Mouse (Mus musculus) cortical plate, adult 2 months (tissue): Measurements from ENCODE around the gene Phf5a.

Experiments
- CTCF ChIP-seq: fragments of 200-500 bp; IDR thresholded peaks from 2 replicates; pipeline ENCODE4 v1.5.1; 2011; ENCODE audit warnings: mild to moderate bottlenecking, control low read depth, low read length; ENCODE audit not compliant: insufficient read depth; ENCODE audit errors: extremely low read depth
- POLR2A ChIP-seq: fragments of 200-500 bp; IDR thresholded peaks from 2 replicates; pipeline ENCODE4 v1.6.1; 2011; ENCODE audit warnings: mild to moderate bottlenecking, low read length, control low read depth; ENCODE audit not compliant: insufficient read depth; ENCODE audit errors: extremely low read depth

DNA sequence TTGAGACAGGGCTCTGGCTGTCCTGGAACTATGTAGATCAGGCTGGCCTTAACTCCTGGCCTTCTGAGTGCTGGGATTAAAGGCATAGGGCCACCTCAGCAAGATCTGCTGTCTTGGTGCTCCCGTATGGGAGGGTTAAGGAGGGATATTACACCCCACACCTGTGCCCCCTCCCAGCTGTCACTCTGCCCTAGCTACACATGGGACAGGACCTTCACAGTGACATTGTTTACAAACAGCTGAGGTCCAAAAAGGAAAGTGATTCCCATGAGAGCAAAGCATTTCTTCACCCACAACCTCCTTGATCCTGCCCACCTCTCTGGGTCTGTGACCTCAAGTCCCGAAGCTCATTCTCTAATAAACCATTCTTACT lies 42.5 kb downstream of the Phf5a start:
- TF ChIP-seq CTCF = no peak
- TF ChIP-seq POLR2A = no peak
